ENCODE assay signal across 8 mouse cellular contexts in genomic region chr13:114964233-114964632, GRCm38 (mm10). TPM values are rescaled to one million over a fixed set of nuclear protein-coding genes. Genes with fewer than 3 reads are reported as not detected.
A peak's percentile ranks its signal among the peaks of the same experiment; 100 is the strongest.
DNase-seq lines count a peak whose midpoint lies in the region; ATAC-seq and TF ChIP-seq lines count a peak whose summit lies in the region.

No protein-coding gene starts in this region.

- no peaks in the 10 kb centered on the region for H3K36me3 ChIP-seq in hindbrain, embryonic 16.5 days (ENCODE audit: control insufficient read depth, insufficient read depth, low read length)

- 30% methylated on average over 2 of the region's 2 CpGs for WGBS in hindbrain, embryonic 16.5 days

- no peak overlapping the region for H3K4me2 ChIP-seq in hindbrain, embryonic 16.5 days (ENCODE audit: low read length)

- ATAC-seq in hindbrain, embryonic 16.5 days = peak; percentile 95

- TF ChIP-seq CTCF in gastrocnemius, adult 2 months (IDR thresholded peaks at IDR 0.05) = peak; percentile 92

- intact Hi-C loops in gastrocnemius, adult 2 months (cut with DNase I) = loop anchor here (1.0 kb wide), 1 partner anchor 133 kb away; no protein-coding TSS in a partner anchor

- H3K27me3 ChIP-seq in hindbrain, embryonic 16.5 days (replicated peaks; ENCODE audit: control insufficient read depth, insufficient read depth, low read length) = no peaks in the 10 kb centered on the region

- peak; percentile 76 for DNase-seq in T-cell, adult 2 months (ENCODE audit: low spot score)
- peak; percentile 88 to 91 for DNase-seq in cerebellum, postnatal 25 days
- peak; percentile 77 for DNase-seq in gastrocnemius, adult 2 months
- peak; percentile 77 to 81 for DNase-seq in layer of hippocampus, postnatal 36 days
- DNase-seq in lung, postnatal 36 days = peak; percentile 90
- DNase-seq in right cerebral cortex, adult 18-20 months = peak; percentile 82
- peak; percentile 55 for DNase-seq in urinary bladder, adult 2 months (ENCODE audit: low spot score)

- H3K9me3 ChIP-seq in hindbrain, embryonic 16.5 days (ENCODE audit: control insufficient read depth, low read length) = no peaks in the 10 kb centered on the region

- no peak overlapping the region for H3K4me3 ChIP-seq in gastrocnemius, adult 2 months
- H3K4me3 ChIP-seq in hindbrain, embryonic 16.5 days (ENCODE audit: low read length) = no peak overlapping the region

- no peak overlapping the region for H3K27ac ChIP-seq in gastrocnemius, adult 2 months
- H3K27ac ChIP-seq in hindbrain, embryonic 16.5 days (ENCODE audit: low read depth, low read length) = no peak overlapping the region

- no peaks in the 10 kb centered on the region for H3K4me1 ChIP-seq in hindbrain, embryonic 16.5 days (ENCODE audit: control insufficient read depth, insufficient read depth, low read depth, low read length)

- no peak overlapping the region for H3K9ac ChIP-seq in hindbrain, embryonic 16.5 days (ENCODE audit: low read depth, low read length)

RNA-seq across cellular contexts. Expression of gene Itga2, which starts 32.3 kb away (rescaled TPM):
- total RNA-seq in gastrocnemius, adult 2 months (2021) = 1 to 10 TPM in 1 of 2 experiments, under 1 TPM in 1; 0.43 to 2.3 TPM
- 0.58 and 1.5 TPM in 2 replicates for polyA plus RNA-seq in hindbrain, embryonic 16.5 days (2015; fragmentation: Nextera tagmentation; extraction: Ambion mirVana)
- under 1 TPM; 0.08 to 0.17 TPM for total RNA-seq in layer of hippocampus, postnatal 36 days (2021)
- 4.7 and 5.4 TPM in 2 replicates for polyA plus RNA-seq in urinary bladder, adult 2 months (2012; rRNA removed)
